Mouse (Mus musculus) CH12.LX (cell line): ENCODE measurements around the gene Dbh. TPM values are rescaled to one million over a fixed set of nuclear protein-coding genes. Genes with fewer than 3 reads are reported as not detected.

Source experiments
- DNase-seq: peaks from one replicate; pipeline ENCODE4 v3.0.0-alpha.2; 2013; ENCODE audit errors: extremely low read depth
- H3K27ac ChIP-seq: 2 replicates; pipeline ENCODE4 v1.5.1; 2012; ENCODE audit warnings: low read depth, mild to moderate bottlenecking, control low read depth, moderate library complexity; ENCODE audit not compliant: insufficient read depth
- H3K27me3 ChIP-seq: replicated peaks from 2 replicates; pipeline ENCODE3; 2012; ENCODE audit warnings: inconsistent platforms
- H3K36me3 ChIP-seq, 2 experiments: replicated peaks in 1 of 2; 2 replicates each; pipeline versions ENCODE3 to v1.6.1; 2012; ENCODE audit warnings: inconsistent platforms in 1 of 2, low read length in 1 of 2, mild to moderate bottlenecking in 1 of 2, mixed read lengths in 1 of 2, moderate library complexity in 1 of 2; ENCODE audit not compliant: control insufficient read depth in 1 of 2, insufficient read depth in 1 of 2
- H3K4me1 ChIP-seq, 2 experiments: 2 replicates each; pipeline ENCODE4 v1.6.1; 2012; ENCODE audit warnings: inconsistent platforms in 1 of 2, moderate library complexity in 1 of 2; ENCODE audit not compliant: insufficient read depth in 2 of 2, control insufficient read depth in 1 of 2
- H3K4me2 ChIP-seq: 2 replicates; pipeline ENCODE4 v1.6.1; 2012; ENCODE audit warnings: low read depth, mild to moderate bottlenecking, control low read depth; ENCODE audit not compliant: poor library complexity, insufficient read depth, severe bottlenecking
- H3K4me3 ChIP-seq, 3 experiments: fragments of 150-350 bp in 1 of 3; sonication (generic) in 1 of 3; replicated peaks in 1 of 3; 2 replicates each; pipeline versions ENCODE3 to v1.5.1; 2011 to 2012; ENCODE audit warnings: low read depth in 2 of 3, low read length in 2 of 3, mild to moderate bottlenecking in 2 of 3, moderate library complexity in 2 of 3, control low read depth in 1 of 3, improper control_type of control experiment in 1 of 3, inconsistent platforms in 1 of 3, mixed read lengths in 1 of 3; ENCODE audit not compliant: poor library complexity in 1 of 3
- H3K79me2 ChIP-seq: replicated peaks from 2 replicates; pipeline ENCODE4 v1.6.1; 2012; ENCODE audit warnings: mild to moderate bottlenecking, moderate library complexity; ENCODE audit not compliant: control insufficient read depth, poor library complexity, insufficient read depth, severe bottlenecking; ENCODE audit errors: extremely low read depth
- H3K9ac ChIP-seq: 2 replicates; pipeline ENCODE4 v1.6.1; 2012; ENCODE audit warnings: low read depth, mild to moderate bottlenecking, control low read depth, moderate library complexity; ENCODE audit not compliant: insufficient read depth
- H3K9me3 ChIP-seq: replicated peaks from 2 replicates; pipeline ENCODE3; 2012; ENCODE audit warnings: low read length, inconsistent platforms, mixed read lengths
- CHD1 ChIP-seq: IDR thresholded peaks from 2 replicates; pipeline ENCODE4 v1.6.1; 2012; ENCODE audit warnings: low read depth, low read length, improper control_type of control experiment, inconsistent platforms
- CTCF ChIP-seq, 2 experiments: IDR thresholded peaks in 1 of 2; conservative IDR thresholded peaks in 1 of 2; 2 replicates each; pipeline ENCODE4 v1.5.1; 2011 to 2012; ENCODE audit warnings: low read depth in 2 of 2, low read length in 2 of 2, improper control_type of control experiment in 1 of 2, inconsistent platforms in 1 of 2, mild to moderate bottlenecking in 1 of 2, moderate library complexity in 1 of 2
- GABPA ChIP-seq: IDR thresholded peaks from 2 replicates; pipeline ENCODE4 v1.6.1; 2012; ENCODE audit warnings: low read depth, low read length, improper control_type of control experiment, inconsistent platforms; ENCODE audit not compliant: insufficient replicate concordance
- IRF4 ChIP-seq: IDR thresholded peaks from 2 replicates; pipeline ENCODE4 v1.6.1; 2014; ENCODE audit warnings: low read depth, mild to moderate bottlenecking, inconsistent platforms, low read length, improper control_type of control experiment
- KAT2A ChIP-seq: IDR thresholded peaks from 2 replicates; pipeline ENCODE4 v1.6.1; 2012; ENCODE audit warnings: low read length, improper control_type of control experiment, inconsistent platforms; ENCODE audit not compliant: insufficient replicate concordance
- MEF2A ChIP-seq: IDR thresholded peaks from 2 replicates; pipeline ENCODE4 v1.6.1; 2014; ENCODE audit warnings: low read depth, mild to moderate bottlenecking, inconsistent platforms, low read length, improper control_type of control experiment, borderline replicate concordance
- MXI1 ChIP-seq: IDR thresholded peaks from 2 replicates; pipeline ENCODE4 v1.6.1; 2011; ENCODE audit warnings: mild to moderate bottlenecking, low read depth, low read length, improper control_type of control experiment
- PAX5 ChIP-seq: IDR thresholded peaks from 2 replicates; pipeline ENCODE4 v1.6.1; 2012; ENCODE audit warnings: low read length, inconsistent platforms, mixed read lengths
- POLR2AphosphoS2 ChIP-seq: IDR thresholded peaks from 2 replicates; pipeline ENCODE4 v1.6.1; 2011; ENCODE audit warnings: low read depth, low read length, improper control_type of control experiment
- RAD21 ChIP-seq: IDR thresholded peaks from 2 replicates; pipeline ENCODE4 v1.6.1; 2011; ENCODE audit warnings: low read depth, mild to moderate bottlenecking, low read length, improper control_type of control experiment, moderate library complexity
- RCOR1 ChIP-seq: conservative IDR thresholded peaks from 2 replicates; pipeline ENCODE4 v1.6.1; 2012; ENCODE audit warnings: low read depth, mild to moderate bottlenecking, inconsistent platforms, low read length, improper control_type of control experiment
- SIN3A ChIP-seq: IDR thresholded peaks from 2 replicates; pipeline ENCODE4 v1.6.1; 2012; ENCODE audit warnings: low read length, improper control_type of control experiment, inconsistent platforms
- SMC3 ChIP-seq: IDR thresholded peaks from 2 replicates; pipeline ENCODE4 v1.6.1; 2011; ENCODE audit warnings: low read depth, low read length, improper control_type of control experiment
- TBP ChIP-seq: conservative IDR thresholded peaks from 2 replicates; pipeline ENCODE4 v1.6.1; 2011; ENCODE audit warnings: low read depth, low read length, improper control_type of control experiment
- TCF12 ChIP-seq: IDR thresholded peaks from 2 replicates; pipeline ENCODE4 v1.6.1; 2014; ENCODE audit warnings: low read depth, mild to moderate bottlenecking, inconsistent platforms, low read length, improper control_type of control experiment
- USF1 ChIP-seq: IDR thresholded peaks from 2 replicates; pipeline ENCODE4 v1.6.1; 2014; ENCODE audit warnings: low read depth, mild to moderate bottlenecking, inconsistent platforms, low read length, improper control_type of control experiment
- ZMIZ1 ChIP-seq: IDR thresholded peaks from 2 replicates; pipeline ENCODE4 v1.6.1; 2012; ENCODE audit warnings: low read depth, mild to moderate bottlenecking, inconsistent platforms, low read length, improper control_type of control experiment
- ZNF384 ChIP-seq: IDR thresholded peaks from 2 replicates; pipeline ENCODE4 v1.6.1; 2012; ENCODE audit warnings: low read depth, low read length, improper control_type of control experiment, inconsistent platforms
- dilution Hi-C: fragments of 300-500 bp; cut with MboI; formaldehyde crosslinking; loops from 2 replicates; pipeline ENCODE4 v1.14.3; 2020; ENCODE audit warnings: low sequenced_read_pairs; ENCODE audit not compliant: extremely low pct_unique_long_range_greater_than_20kb, extremely low pct_ligation_motif_present
- in situ Hi-C: fragments of 300-500 bp; cut with MboI; formaldehyde crosslinking; loops from 3 replicates; pipeline ENCODE4 v1.14.3; 2019; ENCODE audit warnings: low sequenced_read_pairs, low pct_ligation_motif_present, low pct_unique_long_range_greater_than_20kb, mixed read lengths
- polyA plus RNA-seq: library from polyadenylated mRNA; unstranded; fragments of >175 nt; gene quantifications from 2 replicates; pipeline ENCODE4 v1.2.1, GENCODE M21; 2012; ENCODE audit warnings: low read depth; ENCODE audit not compliant: insufficient read length
- total RNA-seq, 2 experiments: library from RNA; depleted of rRNA; stranded (reverse); fragments of 300-350 nt in 1 of 2; fragments of >200 nt in 1 of 2; gene quantifications; 2 replicates each; pipeline ENCODE4 v1.2.3; 2012 to 2014

The Dbh gene
- total and polyA plus RNA-seq, 3 experiments = not detected

DNA sequence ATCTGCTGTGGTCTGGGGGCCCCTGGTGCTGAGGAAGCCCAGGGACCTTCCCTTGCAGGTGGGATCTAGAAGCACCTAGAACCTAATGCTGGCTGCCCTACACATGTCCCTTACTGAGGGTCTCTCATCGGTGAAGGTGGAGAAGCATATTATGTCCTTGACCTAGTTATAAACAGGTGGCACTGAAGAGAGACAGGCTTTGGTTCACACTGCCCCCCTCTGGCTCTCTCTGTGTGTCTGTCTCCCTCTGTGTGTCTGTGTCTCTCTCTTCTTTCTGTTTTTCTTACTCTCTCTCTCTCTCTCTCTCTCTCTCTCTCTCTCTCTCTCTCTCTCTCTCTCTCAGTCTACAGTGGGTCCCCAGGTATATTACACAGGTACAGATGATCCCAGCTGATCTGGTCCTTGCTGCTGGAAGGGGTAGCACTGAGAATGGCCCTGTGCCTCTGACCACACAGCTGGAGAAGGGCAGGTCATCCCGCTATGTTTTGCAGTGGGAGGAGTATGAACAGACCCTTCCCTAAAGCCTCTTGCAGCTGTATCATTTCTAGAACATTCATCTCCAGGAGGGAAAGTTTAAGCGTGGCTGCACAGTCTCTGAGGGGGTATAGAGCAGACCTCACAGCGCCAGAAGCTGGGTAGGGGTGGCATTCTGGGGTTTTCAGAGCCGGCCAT lies 63.9 kb downstream of the Dbh start:
- TF ChIP-seq RAD21 (peak; percentile 54), RCOR1 (no peak), CTCF (conservative IDR thresholded peaks at IDR 0.05 in 1 of 2, IDR thresholded peaks at IDR 0.05 in 1 of 2; ENCODE audit: low read depth in 2 of 2, low read length in 2 of 2) (peak; percentile 9 to 61; a peak in 2 of 4 replicates), SMC3 (peak; percentile 49)
- TF ChIP-seq, all 38 proteins: peak for 3
- no peaks in the 10 kb centered on the region for H3K79me2 ChIP-seq
- dilution Hi-C loops (no loop called here), in situ Hi-C loops (loop anchor here (25.0 kb wide), 1 partner anchor 567 kb away; the partner anchor contains the start of gene Lcn4)
- no peaks in the 10 kb centered on the region for H3K36me3 ChIP-seq
- H3K9ac ChIP-seq = no peak overlapping the region
- H3K27ac ChIP-seq = no peak overlapping the region
- H3K4me2 ChIP-seq = no peak overlapping the region
- H3K27me3 ChIP-seq = peaks cover 7% of the 10 kb centered on the region
- DNase-seq = no peak
- no peaks in the 10 kb centered on the region for H3K9me3 ChIP-seq
- no peak overlapping the region for H3K4me3 ChIP-seq
- H3K4me1 ChIP-seq = peaks cover 14 to 64% of the 10 kb centered on the region in 2 experiments

DNA sequence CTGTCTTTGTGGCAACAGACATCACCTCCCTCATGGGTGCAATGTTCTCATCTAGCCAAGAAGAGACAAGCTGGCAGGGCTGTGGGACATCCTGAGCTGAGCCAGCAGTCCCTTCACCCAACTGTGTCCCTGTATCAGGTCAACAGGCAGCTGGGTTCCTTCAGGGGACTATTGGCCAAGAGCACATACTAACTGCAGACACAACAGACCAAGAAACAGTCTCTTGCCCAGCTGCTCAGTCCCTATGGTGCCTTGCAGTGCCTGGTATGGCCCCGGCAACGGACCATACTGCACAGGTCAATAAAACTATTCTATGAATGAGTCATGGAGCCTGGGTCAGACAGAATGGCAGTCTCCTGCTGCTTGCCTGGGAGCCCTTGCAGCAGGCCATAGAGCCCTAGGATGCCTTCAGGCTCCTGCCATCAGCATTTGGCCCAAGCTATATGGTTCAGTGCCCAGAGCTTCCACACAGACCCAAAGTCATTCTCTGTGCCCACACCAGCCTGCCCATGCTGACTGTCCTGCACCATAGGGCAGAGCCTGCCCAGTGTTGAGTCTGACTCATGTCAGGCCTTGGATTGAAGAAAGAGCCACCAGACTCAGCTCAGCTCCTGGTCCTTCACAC lies 64.6 kb downstream of the Dbh start:
- no peak for DNase-seq
- Histone ChIP-seq H3K4me2 (no peak overlapping the region), H3K4me1 (peaks cover 14 to 64% of the 10 kb centered on the region in 2 experiments), H3K9me3 (no peaks in the 10 kb centered on the region), H3K36me3 (no peaks in the 10 kb centered on the region), H3K9ac (no peak overlapping the region), H3K27ac (no peak overlapping the region), H3K79me2 (no peaks in the 10 kb centered on the region), H3K4me3 (no peak overlapping the region), H3K27me3 (peaks cover 13% of the 10 kb centered on the region)
- TF ChIP-seq RCOR1 (no peak), TCF12 (no peak), ZMIZ1 (no peak), SIN3A (no peak), TBP (no peak), CHD1 (no peak), KAT2A (no peak), USF1 (no peak), CTCF (conservative IDR thresholded peaks at IDR 0.05 in 1 of 2, IDR thresholded peaks at IDR 0.05 in 1 of 2; ENCODE audit: low read depth in 2 of 2, low read length in 2 of 2) (no peak), ZNF384 (no peak), IRF4 (no peak), PAX5 (no peak), GABPA (no peak), MEF2A (no peak), RAD21 (no peak), MXI1 (no peak), POLR2AphosphoS2 (no peak)
- in situ Hi-C loops (loop anchor here (5.0 to 25.0 kb wide), 3 partner anchors 152 to 567 kb away; partner anchors contain the start of genes Adamtsl2 and Lcn4), dilution Hi-C loops (no loop called here)
